Mouse (Mus musculus) MEL (cell line): ENCODE data around the gene Tnfaip2. TPM values are rescaled to one million over a fixed set of nuclear protein-coding genes. Genes with fewer than 3 reads are reported as not detected.

Source experiments
- DNase-seq: peaks from one replicate; pipeline ENCODE4 v3.0.0; 2011; ENCODE audit warnings: low read depth, low spot score
- H3K27ac ChIP-seq: 2 replicates; pipeline ENCODE4 v1.5.1; 2012; ENCODE audit warnings: low read depth, mild to moderate bottlenecking, control low read depth, low read length, moderate library complexity; ENCODE audit not compliant: control insufficient read depth
- H3K27me3 ChIP-seq, 2 experiments: fragments of 150-350 bp in 1 of 2; sonication (generic) in 1 of 2; 2 replicates each; pipeline ENCODE4 v1.6.1; 2012; ENCODE audit warnings: low read length in 2 of 2, mild to moderate bottlenecking in 2 of 2, improper control_type of control experiment in 1 of 2, moderate library complexity in 1 of 2; ENCODE audit not compliant: insufficient read depth in 2 of 2, control insufficient read depth in 1 of 2
- H3K36me3 ChIP-seq, 2 experiments: 2 replicates each; pipeline ENCODE4 v1.6.1; 2012 to 2014; ENCODE audit warnings: low read length in 2 of 2, improper control_type of control experiment in 1 of 2, inconsistent platforms in 1 of 2, mild to moderate bottlenecking in 1 of 2; ENCODE audit not compliant: insufficient read depth in 2 of 2, control insufficient read depth in 1 of 2
- H3K4me1 ChIP-seq, 2 experiments: fragments of 150-350 bp in 1 of 2; sonication (generic) in 1 of 2; 2 replicates each; pipeline ENCODE4 v1.6.1; 2012; ENCODE audit warnings: low read length in 2 of 2, improper control_type of control experiment in 1 of 2, mild to moderate bottlenecking in 1 of 2; ENCODE audit not compliant: insufficient read depth in 2 of 2, control insufficient read depth in 1 of 2
- H3K4me3 ChIP-seq, 2 experiments: fragments of 150-350 bp in 1 of 2; sonication (generic) in 1 of 2; 2 replicates each; pipeline ENCODE4 v1.5.1; 2012; ENCODE audit warnings: low read depth in 2 of 2, low read length in 2 of 2, mild to moderate bottlenecking in 2 of 2, moderate library complexity in 2 of 2, control low read depth in 1 of 2, improper control_type of control experiment in 1 of 2; ENCODE audit not compliant: control insufficient read depth in 1 of 2, insufficient read depth in 1 of 2
- H3K79me2 ChIP-seq: 2 replicates; pipeline ENCODE4 v1.6.1; 2012; ENCODE audit warnings: mild to moderate bottlenecking, low read length, moderate library complexity; ENCODE audit not compliant: control insufficient read depth, poor library complexity, insufficient read depth
- H3K9ac ChIP-seq: 2 replicates; pipeline ENCODE4 v1.6.1; 2012; ENCODE audit warnings: low read depth, mild to moderate bottlenecking, control low read depth, low read length, moderate library complexity; ENCODE audit not compliant: control insufficient read depth, poor library complexity, severe bottlenecking
- H3K9me3 ChIP-seq: fragments of 150-350 bp; sonication (generic); replicated peaks from 2 replicates; pipeline ENCODE4 v1.6.1; 2012; ENCODE audit warnings: mild to moderate bottlenecking, low read length, improper control_type of control experiment, moderate library complexity; ENCODE audit not compliant: insufficient read depth
- ELF1 ChIP-seq: IDR thresholded peaks from 2 replicates; pipeline ENCODE4 v1.6.1; 2014; ENCODE audit warnings: low read depth, mild to moderate bottlenecking, inconsistent platforms, low read length, improper control_type of control experiment, moderate library complexity
- JUND ChIP-seq: IDR thresholded peaks from 2 replicates; pipeline ENCODE4 v1.6.1; 2011; ENCODE audit warnings: low read depth, mild to moderate bottlenecking, improper control_type of control experiment, low read length
- MAZ ChIP-seq: IDR thresholded peaks from 2 replicates; pipeline ENCODE4 v1.6.1; 2012; ENCODE audit warnings: low read depth, mild to moderate bottlenecking, inconsistent platforms, low read length, improper control_type of control experiment
- MXI1 ChIP-seq: IDR thresholded peaks from 2 replicates; pipeline ENCODE4 v1.6.1; 2011; ENCODE audit warnings: mild to moderate bottlenecking, low read depth, low read length, improper control_type of control experiment
- POLR2AphosphoS5 ChIP-seq: IDR thresholded peaks from 2 replicates; pipeline ENCODE4 v1.6.1; 2012; ENCODE audit warnings: low read depth, borderline replicate concordance, mild to moderate bottlenecking, inconsistent platforms, low read length, moderate library complexity, mixed read lengths
- RAD21 ChIP-seq: IDR thresholded peaks from 2 replicates; pipeline ENCODE4 v1.6.1; 2011; ENCODE audit warnings: mild to moderate bottlenecking, low read depth, low read length, improper control_type of control experiment
- RCOR1 ChIP-seq: IDR thresholded peaks from 2 replicates; pipeline ENCODE4 v1.6.1; 2012; ENCODE audit warnings: low read depth, mild to moderate bottlenecking, inconsistent platforms, low read length, improper control_type of control experiment
- SMC3 ChIP-seq: IDR thresholded peaks from 2 replicates; pipeline ENCODE4 v1.6.1; 2011; ENCODE audit warnings: low read depth, low read length, improper control_type of control experiment
- TAL1 ChIP-seq: IDR thresholded peaks from 2 replicates; pipeline ENCODE4 v1.6.1; 2012; ENCODE audit warnings: mild to moderate bottlenecking, inconsistent platforms, low read length, moderate library complexity, mixed read lengths
- TBP ChIP-seq: IDR thresholded peaks from 2 replicates; pipeline ENCODE4 v1.8.0; 2011; ENCODE audit warnings: low read depth, low read length, improper control_type of control experiment
- ZMIZ1 ChIP-seq: IDR thresholded peaks from 2 replicates; pipeline ENCODE4 v1.6.1; 2012; ENCODE audit warnings: low read depth, mild to moderate bottlenecking, inconsistent platforms, low read length, improper control_type of control experiment, moderate library complexity
- ZNF384 ChIP-seq: IDR thresholded peaks from 2 replicates; pipeline ENCODE4 v1.6.1; 2012; ENCODE audit warnings: low read depth, mild to moderate bottlenecking, inconsistent platforms, low read length, improper control_type of control experiment
- polyA plus RNA-seq, 2 experiments: library from polyadenylated mRNA; stranded (reverse) in 1 of 2; unstranded in 1 of 2; fragments of >175 nt in 1 of 2; fragments of >200 nt in 1 of 2; gene quantifications; 2 replicates each; pipeline versions ENCODE4 v1.2.1 to v1.2.4; 2012; ENCODE audit warnings: low replicate concordance in 2 of 2, low read depth in 1 of 2; ENCODE audit not compliant: insufficient read length in 2 of 2, insufficient read depth in 1 of 2, missing spikeins in 1 of 2
- total RNA-seq: library from RNA; depleted of rRNA; stranded (reverse); fragments of 300-350 nt; gene quantifications from 2 replicates; pipeline ENCODE4 v1.2.3, GENCODE M21; 2012

Tnfaip2 gene
- total and polyA plus RNA-seq, 3 experiments, result 51.4 to 77.2 (median 66.8) TPM

GRCm38 (mm10) chr12:111420946-111421709 is 21.1 kb upstream of the Tnfaip2 start:
- Histone ChIP-seq H3K27ac (no peak overlapping the region), H3K4me3 (no peak overlapping the region), H3K9ac (no peak overlapping the region), H3K4me1 (peaks cover 0 to 13% of the 10 kb centered on the region in 2 experiments; a peak in 3 of 4 replicates), H3K36me3 (no peaks in the 10 kb centered on the region), H3K27me3 (no peaks in the 10 kb centered on the region), H3K9me3 (no peaks in the 10 kb centered on the region), H3K79me2 (no peaks in the 10 kb centered on the region)
- DNase-seq, result no peak
- TF ChIP-seq RAD21, result no peak
- TF ChIP-seq TAL1, result peak; percentile 24; the same call in 1 of the 2 replicates

GRCm38 (mm10) chr12:111422852-111423251 is 19.4 kb upstream of the Tnfaip2 start:
- DNase-seq, result no peak
- TF ChIP-seq ELF1, result no peak
- no peak for TF ChIP-seq MAZ
- no peak for TF ChIP-seq POLR2AphosphoS5
- TF ChIP-seq ZNF384, result no peak
- no peak for TF ChIP-seq JUND
- no peak for TF ChIP-seq MXI1
- no peak for TF ChIP-seq SMC3
- TF ChIP-seq TBP, result no peak
- no peak for TF ChIP-seq ZMIZ1
- TF ChIP-seq RCOR1, result no peak
- Histone ChIP-seq H3K4me1 (peaks cover 0 to 13% of the 10 kb centered on the region in 2 experiments; a peak in 3 of 4 replicates), H3K4me3 (no peak overlapping the region), H3K9ac (no peak overlapping the region), H3K27me3 (no peaks in the 10 kb centered on the region), H3K27ac (no peak overlapping the region), H3K79me2 (no peaks in the 10 kb centered on the region), H3K9me3 (no peaks in the 10 kb centered on the region), H3K36me3 (no peaks in the 10 kb centered on the region)

GRCm38 (mm10) chr12:111423570-111424129 is 18.6 kb upstream of the Tnfaip2 start:
- Histone ChIP-seq H3K27me3 (no peaks in the 10 kb centered on the region), H3K36me3 (no peaks in the 10 kb centered on the region), H3K9me3 (no peaks in the 10 kb centered on the region), H3K79me2 (no peaks in the 10 kb centered on the region), H3K9ac (no peak overlapping the region), H3K27ac (no peak overlapping the region), H3K4me3 (no peak overlapping the region)
- no peak for DNase-seq
- TF ChIP-seq TAL1, result no peak
- TF ChIP-seq, all 39 proteins: peak for 0
- peaks cover 0 to 13% of the 10 kb centered on the region in 2 experiments; a peak in 3 of 4 replicates for H3K4me1 ChIP-seq
